Mouse (Mus musculus) embryo, embryonic 11.5 days (tissue): ENCODE results near the gene Pdcd4.

ENCODE experiments used
- DNase-seq: peaks from one replicate; pipeline ENCODE4 v3.0.0-alpha.2; 2012; ENCODE audit warnings: low read depth, low spot score

Pdcd4 gene

GRCm38 (mm10) chr19:53892061-53892460 lies at the start of gene Pdcd4:
Gene Pdcd4 (plus strand): TSS chr19:53892231.
- no peak for DNase-seq

GRCm38 (mm10) chr19:53843972-53844371 lies 48.1 kb upstream of the Pdcd4 start:
- no peak for DNase-seq

GRCm38 (mm10) chr19:53848272-53848995 lies 43.6 kb upstream of the Pdcd4 start:
- DNase-seq, result no peak

GRCm38 (mm10) chr19:53850166-53850922 lies 41.7 kb upstream of the Pdcd4 start:
- no peak for DNase-seq

GRCm38 (mm10) chr19:53851352-53851751 lies 40.7 kb upstream of the Pdcd4 start:
- no peak for DNase-seq

- DNase-seq, result no peak
These were observed 40.0 kb upstream of the Pdcd4 start for GRCm38 (mm10) chr19:53851826-53852698.

- DNase-seq, result peak; percentile 50
These were observed 39.2 kb upstream of the Pdcd4 start for GRCm38 (mm10) chr19:53852699-53853451.

- no peak for DNase-seq
These were observed 37.1 kb upstream of the Pdcd4 start for GRCm38 (mm10) chr19:53854978-53855377.

- no peak for DNase-seq
These were observed 36.2 kb upstream of the Pdcd4 start for GRCm38 (mm10) chr19:53855781-53856180.

- DNase-seq, result no peak
These were observed 35.2 kb upstream of the Pdcd4 start for GRCm38 (mm10) chr19:53856794-53857193.

- no peak for DNase-seq
These were observed 34.1 kb upstream of the Pdcd4 start for GRCm38 (mm10) chr19:53857962-53858361.

- no peak for DNase-seq
These were observed 32.9 kb upstream of the Pdcd4 start for GRCm38 (mm10) chr19:53859149-53859548.

- no peak for DNase-seq
These were observed 32.4 kb upstream of the Pdcd4 start for GRCm38 (mm10) chr19:53859593-53859992.

- DNase-seq, result no peak
These were observed 30.7 kb upstream of the Pdcd4 start for GRCm38 (mm10) chr19:53861346-53861745.

- DNase-seq, result no peak
These were observed 29.3 kb upstream of the Pdcd4 start for GRCm38 (mm10) chr19:53862573-53863246.

- no peak for DNase-seq
These were observed 24.8 kb upstream of the Pdcd4 start for GRCm38 (mm10) chr19:53867238-53867637.

- DNase-seq, result no peak
These were observed 23.9 kb upstream of the Pdcd4 start for GRCm38 (mm10) chr19:53868125-53868524.

GRCm38 (mm10) chr19:53868796-53869195 lies 23.2 kb upstream of the Pdcd4 start:
- no peak for DNase-seq

GRCm38 (mm10) chr19:53869427-53870385 lies 22.3 kb upstream of the Pdcd4 start:
- no peak for DNase-seq

- DNase-seq, result no peak
These were observed 21.5 kb upstream of the Pdcd4 start for GRCm38 (mm10) chr19:53870568-53870967.
